Mouse (Mus musculus): ENCODE measurements around the gene Stk25. TPM values are rescaled to one million over a fixed set of nuclear protein-coding genes. Genes with fewer than 3 reads are reported as not detected.
"Not testable (repeated sequence)": the region's sequence is repeated elsewhere in the genome, so short reads cannot be mapped to it uniquely, and the experiment has no call there.

The Stk25 gene
- 171 and 174 TPM in 2 replicates for polyA plus RNA-seq (2014; fragmentation: Nextera tagmentation; extraction: Ambion mirVana)

- not testable (repeated sequence) for H3K36me3 ChIP-seq (ENCODE audit: control insufficient read depth, insufficient read depth, low read length); H3K4me2 ChIP-seq (replicated peaks; ENCODE audit: low read depth, low read length); H3K9me3 ChIP-seq (ENCODE audit: control insufficient read depth, low read depth, low read length); H3K4me3 ChIP-seq (ENCODE audit: low read depth, low read length); H3K27me3 ChIP-seq (ENCODE audit: control insufficient read depth, insufficient read depth, low read length); H3K4me1 ChIP-seq (ENCODE audit: control insufficient read depth, insufficient read depth, low read length); H3K9ac ChIP-seq (replicated peaks; ENCODE audit: low read depth, low read length); ATAC-seq (ENCODE audit: insufficient number of reproducible peaks, insufficient read depth, low FRiP score, low read depth); H3K27ac ChIP-seq (ENCODE audit: low read length)
These were observed at the start of gene Stk25 for GRCm38 (mm10) chr1:93658559-93658958. Gene Stk25, minus strand, starts transcription at chr1:93658659.

GRCm38 (mm10) chr1:93705389-93705788 lies 46.9 kb upstream of the Stk25 start:
- Histone ChIP-seq H3K36me3 (ENCODE audit: control insufficient read depth, insufficient read depth, low read length) (peaks cover 19% of the 10 kb centered on the region; the same call in 1 of the 2 replicates), H3K4me1 (ENCODE audit: control insufficient read depth, insufficient read depth, low read length) (no peaks in the 10 kb centered on the region), H3K9me3 (ENCODE audit: control insufficient read depth, low read depth, low read length) (no peaks in the 10 kb centered on the region), H3K27me3 (ENCODE audit: control insufficient read depth, insufficient read depth, low read length) (no peaks in the 10 kb centered on the region), H3K9ac (replicated peaks; ENCODE audit: low read depth, low read length) (no peak overlapping the region), H3K27ac (ENCODE audit: low read length) (no peak overlapping the region; the same call in 1 of the 2 replicates), H3K4me2 (replicated peaks; ENCODE audit: low read depth, low read length) (no peak overlapping the region), H3K4me3 (ENCODE audit: low read depth, low read length) (no peak overlapping the region)
- peak; percentile 82 for ATAC-seq (ENCODE audit: insufficient number of reproducible peaks, insufficient read depth, low FRiP score, low read depth)
- 66% methylated on average over 3 of the region's 3 CpGs for WGBS

- H3K36me3 ChIP-seq (ENCODE audit: control insufficient read depth, insufficient read depth, low read length), result peaks cover 19% of the 10 kb centered on the region; the same call in 1 of the 2 replicates
- no peak overlapping the region for H3K4me3 ChIP-seq (ENCODE audit: low read depth, low read length)
- H3K27ac ChIP-seq (ENCODE audit: low read length), result no peak overlapping the region
- H3K9ac ChIP-seq (replicated peaks; ENCODE audit: low read depth, low read length), result no peak overlapping the region
- no peak for ATAC-seq (ENCODE audit: insufficient number of reproducible peaks, insufficient read depth, low FRiP score, low read depth)
- no peaks in the 10 kb centered on the region for H3K4me1 ChIP-seq (ENCODE audit: control insufficient read depth, insufficient read depth, low read length)
- no peak overlapping the region for H3K4me2 ChIP-seq (replicated peaks; ENCODE audit: low read depth, low read length)
- no peaks in the 10 kb centered on the region for H3K9me3 ChIP-seq (ENCODE audit: control insufficient read depth, low read depth, low read length)
- WGBS, result 87% methylated on average over 9 of the region's 9 CpGs
- no peaks in the 10 kb centered on the region for H3K27me3 ChIP-seq (ENCODE audit: control insufficient read depth, insufficient read depth, low read length)
These were observed 45.9 kb upstream of the Stk25 start for GRCm38 (mm10) chr1:93704341-93704740.

- Histone ChIP-seq H3K9ac (replicated peaks; ENCODE audit: low read depth, low read length) (no peak overlapping the region), H3K27ac (ENCODE audit: low read length) (no peak overlapping the region), H3K4me1 (ENCODE audit: control insufficient read depth, insufficient read depth, low read length) (no peaks in the 10 kb centered on the region), H3K36me3 (ENCODE audit: control insufficient read depth, insufficient read depth, low read length) (peaks cover 19% of the 10 kb centered on the region; the same call in 1 of the 2 replicates), H3K9me3 (ENCODE audit: control insufficient read depth, low read depth, low read length) (no peaks in the 10 kb centered on the region), H3K27me3 (ENCODE audit: control insufficient read depth, insufficient read depth, low read length) (no peaks in the 10 kb centered on the region), H3K4me3 (ENCODE audit: low read depth, low read length) (no peak overlapping the region), H3K4me2 (replicated peaks; ENCODE audit: low read depth, low read length) (no peak overlapping the region)
- peak; percentile 57; the same call in 1 of the 2 replicates for ATAC-seq (ENCODE audit: insufficient number of reproducible peaks, insufficient read depth, low FRiP score, low read depth)
- WGBS, result 81% methylated on average over 10 of the region's 10 CpGs
These were observed 45.1 kb upstream of the Stk25 start for GRCm38 (mm10) chr1:93703472-93704048.

GRCm38 (mm10) chr1:93702106-93702505 lies 43.6 kb upstream of the Stk25 start:
- Histone ChIP-seq H3K27ac (ENCODE audit: low read length) (no peak overlapping the region), H3K4me2 (replicated peaks; ENCODE audit: low read depth, low read length) (no peak overlapping the region), H3K4me1 (ENCODE audit: control insufficient read depth, insufficient read depth, low read length) (no peaks in the 10 kb centered on the region), H3K9me3 (ENCODE audit: control insufficient read depth, low read depth, low read length) (no peaks in the 10 kb centered on the region), H3K9ac (replicated peaks; ENCODE audit: low read depth, low read length) (no peak overlapping the region), H3K27me3 (ENCODE audit: control insufficient read depth, insufficient read depth, low read length) (no peaks in the 10 kb centered on the region), H3K4me3 (ENCODE audit: low read depth, low read length) (no peak overlapping the region), H3K36me3 (ENCODE audit: control insufficient read depth, insufficient read depth, low read length) (peaks cover 19% of the 10 kb centered on the region; the same call in 1 of the 2 replicates)
- ATAC-seq (ENCODE audit: insufficient number of reproducible peaks, insufficient read depth, low FRiP score, low read depth), result no peak
- 89% methylated on average over 1 of the region's 1 CpGs for WGBS

GRCm38 (mm10) chr1:93699159-93699558 lies 40.7 kb upstream of the Stk25 start:
- H3K9ac ChIP-seq (replicated peaks; ENCODE audit: low read depth, low read length), result no peak overlapping the region
- peaks cover 5% of the 10 kb centered on the region; the same call in 1 of the 2 replicates for H3K36me3 ChIP-seq (ENCODE audit: control insufficient read depth, insufficient read depth, low read length)
- H3K27ac ChIP-seq (ENCODE audit: low read length), result no peak overlapping the region
- H3K9me3 ChIP-seq (ENCODE audit: control insufficient read depth, low read depth, low read length), result no peaks in the 10 kb centered on the region
- no peaks in the 10 kb centered on the region for H3K4me1 ChIP-seq (ENCODE audit: control insufficient read depth, insufficient read depth, low read length)
- no peak overlapping the region for H3K4me3 ChIP-seq (ENCODE audit: low read depth, low read length)
- no peak overlapping the region for H3K4me2 ChIP-seq (replicated peaks; ENCODE audit: low read depth, low read length)
- H3K27me3 ChIP-seq (ENCODE audit: control insufficient read depth, insufficient read depth, low read length), result no peaks in the 10 kb centered on the region
- 86% methylated on average over 4 of the region's 4 CpGs for WGBS
- no peak for ATAC-seq (ENCODE audit: insufficient number of reproducible peaks, insufficient read depth, low FRiP score, low read depth)

- Histone ChIP-seq H3K27ac (ENCODE audit: low read length) (peak overlapping the region; percentile 21; the same call in 1 of the 2 replicates), H3K36me3 (ENCODE audit: control insufficient read depth, insufficient read depth, low read length) (peaks cover 3% of the 10 kb centered on the region; the same call in 1 of the 2 replicates), H3K4me1 (ENCODE audit: control insufficient read depth, insufficient read depth, low read length) (no peaks in the 10 kb centered on the region), H3K9me3 (ENCODE audit: control insufficient read depth, low read depth, low read length) (no peaks in the 10 kb centered on the region), H3K27me3 (ENCODE audit: control insufficient read depth, insufficient read depth, low read length) (no peaks in the 10 kb centered on the region), H3K4me3 (ENCODE audit: low read depth, low read length) (no peak overlapping the region), H3K4me2 (replicated peaks; ENCODE audit: low read depth, low read length) (no peak overlapping the region), H3K9ac (replicated peaks; ENCODE audit: low read depth, low read length) (no peak overlapping the region)
- WGBS, result 37% methylated on average over 3 of the region's 3 CpGs
- ATAC-seq (ENCODE audit: insufficient number of reproducible peaks, insufficient read depth, low FRiP score, low read depth), result no peak
These were observed 38.9 kb upstream of the Stk25 start for GRCm38 (mm10) chr1:93697317-93697716.

GRCm38 (mm10) chr1:93694966-93695365 lies 36.5 kb upstream of the Stk25 start:
- ATAC-seq (ENCODE audit: insufficient number of reproducible peaks, insufficient read depth, low FRiP score, low read depth), result no peak
- Histone ChIP-seq H3K36me3 (ENCODE audit: control insufficient read depth, insufficient read depth, low read length) (peaks cover 11% of the 10 kb centered on the region; the same call in 1 of the 2 replicates), H3K4me3 (ENCODE audit: low read depth, low read length) (no peak overlapping the region), H3K9me3 (ENCODE audit: control insufficient read depth, low read depth, low read length) (no peaks in the 10 kb centered on the region), H3K9ac (replicated peaks; ENCODE audit: low read depth, low read length) (no peak overlapping the region), H3K27ac (ENCODE audit: low read length) (no peak overlapping the region), H3K27me3 (ENCODE audit: control insufficient read depth, insufficient read depth, low read length) (no peaks in the 10 kb centered on the region), H3K4me2 (replicated peaks; ENCODE audit: low read depth, low read length) (no peak overlapping the region), H3K4me1 (ENCODE audit: control insufficient read depth, insufficient read depth, low read length) (no peaks in the 10 kb centered on the region)
- 85% methylated on average over 6 of the region's 6 CpGs for WGBS

- Histone ChIP-seq H3K4me2 (replicated peaks; ENCODE audit: low read depth, low read length) (no peak overlapping the region), H3K27ac (ENCODE audit: low read length) (no peak overlapping the region), H3K4me3 (ENCODE audit: low read depth, low read length) (no peak overlapping the region), H3K9ac (replicated peaks; ENCODE audit: low read depth, low read length) (no peak overlapping the region), H3K9me3 (ENCODE audit: control insufficient read depth, low read depth, low read length) (no peaks in the 10 kb centered on the region), H3K27me3 (ENCODE audit: control insufficient read depth, insufficient read depth, low read length) (no peaks in the 10 kb centered on the region), H3K36me3 (ENCODE audit: control insufficient read depth, insufficient read depth, low read length) (peaks cover 12% of the 10 kb centered on the region; the same call in 1 of the 2 replicates), H3K4me1 (ENCODE audit: control insufficient read depth, insufficient read depth, low read length) (no peaks in the 10 kb centered on the region)
- ATAC-seq (ENCODE audit: insufficient number of reproducible peaks, insufficient read depth, low FRiP score, low read depth), result no peak
- WGBS, result 92% methylated on average over 10 of the region's 10 CpGs
These were observed 35.5 kb upstream of the Stk25 start for GRCm38 (mm10) chr1:93693943-93694342.
